Mouse (Mus musculus) frontal cortex, postnatal 10 days (tissue): ENCODE measurements around the gene Sap30bp.

ENCODE experiments used
- DNase-seq, 2 experiments: peaks; one replicate each; pipeline ENCODE4 v3.0.0; 2022; ENCODE audit warnings: low spot score in 2 of 2, mixed read lengths in 1 of 2

Gene Sap30bp

GRCm38 (mm10) chr11:115904956-115905790, 27.9 kb upstream of the Sap30bp start:
- DNase-seq: no peak

DNA sequence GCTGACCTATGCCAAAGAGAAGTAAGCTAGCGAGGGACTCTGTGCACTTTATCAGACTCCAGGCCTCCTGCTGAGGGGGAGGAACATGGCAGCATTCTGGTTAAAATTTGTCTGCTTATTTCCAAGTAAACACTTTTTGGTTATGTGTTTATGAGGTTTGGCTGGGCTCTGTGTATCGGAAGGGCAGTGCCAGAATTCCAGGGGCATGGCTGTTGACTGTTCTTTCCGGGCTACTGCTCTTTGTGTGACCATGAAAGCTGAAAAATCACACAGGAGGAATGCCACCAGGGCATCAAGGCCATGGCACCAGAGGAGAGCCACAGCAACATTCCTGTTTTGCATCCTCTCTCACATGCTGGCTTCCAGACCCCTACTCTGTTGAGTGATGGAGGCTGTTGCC, 27.0 kb upstream of the Sap30bp start:
- DNase-seq: no peak

GRCm38 (mm10) chr11:115906521-115906920, 26.6 kb upstream of the Sap30bp start:
- DNase-seq: no peak

- DNase-seq: no peak
These were observed 21.9 kb upstream of the Sap30bp start for GRCm38 (mm10) chr11:115911134-115911561.

DNA sequence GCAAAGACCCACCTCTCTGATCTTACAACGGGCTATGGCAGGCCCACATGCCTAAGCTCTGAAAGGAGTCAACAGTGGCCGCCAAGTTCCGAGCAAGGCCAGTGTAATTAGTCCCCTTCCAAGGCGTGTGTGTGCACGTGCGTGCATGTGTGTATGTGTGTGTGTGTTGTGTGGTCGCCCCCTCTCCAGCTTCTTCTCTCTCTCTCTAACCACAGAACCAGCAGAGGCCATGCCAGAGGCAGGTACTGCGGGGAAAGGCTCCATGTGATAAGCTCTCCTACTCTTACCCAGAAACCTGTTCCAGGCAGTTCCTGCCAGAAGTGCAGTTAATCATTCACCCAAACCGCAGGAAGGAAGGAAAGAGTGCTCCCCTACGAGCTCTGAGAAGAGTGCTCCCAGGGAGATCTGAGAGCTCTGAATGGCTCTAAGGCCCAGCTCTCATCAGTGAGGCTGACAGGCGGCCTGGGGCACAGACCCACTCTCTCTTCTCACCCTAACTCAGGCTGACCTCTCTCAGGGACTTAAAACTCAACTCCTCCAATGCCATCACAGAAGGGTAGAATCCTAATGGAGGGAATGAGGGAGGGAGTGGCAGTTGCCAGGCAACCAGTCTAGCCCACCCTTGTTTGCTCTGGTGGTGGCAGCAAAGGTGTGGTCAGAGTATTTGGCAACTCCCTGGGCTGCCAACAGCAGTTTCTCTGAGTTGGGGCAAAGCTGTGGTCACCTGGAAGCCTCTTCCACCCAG, 21.3 kb upstream of the Sap30bp start, which contains the start of gene Smim6:
Gene Smim6 (plus strand): TSS at position 386 of the 745 bp plus-strand sequence.
- no peak for DNase-seq

- DNase-seq: no peak
These were observed 16.5 kb upstream of the Sap30bp start for GRCm38 (mm10) chr11:115916579-115916978.

GRCm38 (mm10) chr11:115918637-115919036, 14.4 kb upstream of the Sap30bp start:
- DNase-seq: no peak

DNA sequence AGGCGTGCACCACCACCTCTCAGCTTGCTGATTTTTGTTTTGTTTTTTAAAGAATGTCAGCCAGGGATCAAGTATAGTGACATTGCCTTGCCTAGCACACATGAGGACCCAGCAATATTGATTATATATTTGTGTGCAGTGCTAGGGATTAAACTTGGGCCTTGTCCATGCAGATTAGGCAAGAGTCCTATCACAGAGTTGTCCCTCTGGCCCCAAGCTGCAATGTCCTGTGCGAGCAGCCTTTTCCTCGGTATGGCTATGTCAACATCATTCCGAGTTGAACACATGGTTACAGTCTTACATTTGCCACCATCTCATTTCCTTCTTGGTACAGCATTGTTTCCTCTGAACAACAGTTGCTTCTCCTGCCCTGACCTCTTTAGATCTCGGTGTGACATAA, 14.0 kb upstream of the Sap30bp start:
- no peak for DNase-seq

- no peak for DNase-seq
These were observed 12.8 kb upstream of the Sap30bp start for GRCm38 (mm10) chr11:115920110-115920818.

GRCm38 (mm10) chr11:115921986-115922385, 11.1 kb upstream of the Sap30bp start:
- DNase-seq: no peak

DNA sequence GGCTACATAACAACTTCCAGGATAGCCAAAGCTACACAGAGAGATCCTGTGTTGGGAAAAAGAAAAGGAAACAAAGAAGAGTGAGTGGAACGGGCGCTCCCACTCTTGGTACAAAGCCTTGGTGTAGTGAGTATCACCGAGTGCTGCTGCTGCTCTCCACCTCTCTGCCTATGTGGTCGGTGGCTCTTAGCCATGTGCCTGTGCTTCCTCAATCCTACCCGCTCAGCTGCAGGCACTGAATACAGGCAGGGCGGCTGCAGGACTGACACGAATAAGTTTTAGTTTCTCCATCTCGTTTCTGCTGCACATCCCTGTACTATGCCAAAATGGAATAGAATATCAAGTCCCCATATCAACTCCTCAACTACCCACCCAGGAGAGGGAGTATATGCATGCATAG, 4.1 kb upstream of the Sap30bp start:
- DNase-seq: no peak

GRCm38 (mm10) chr11:115929818-115930217, 3.3 kb upstream of the Sap30bp start:
- no peak for DNase-seq

- no peak for DNase-seq
These were observed 1.8 kb upstream of the Sap30bp start for GRCm38 (mm10) chr11:115931235-115931634.

- no peak for DNase-seq
These were observed 647 bp downstream of the Sap30bp start for GRCm38 (mm10) chr11:115933747-115934110.

DNA sequence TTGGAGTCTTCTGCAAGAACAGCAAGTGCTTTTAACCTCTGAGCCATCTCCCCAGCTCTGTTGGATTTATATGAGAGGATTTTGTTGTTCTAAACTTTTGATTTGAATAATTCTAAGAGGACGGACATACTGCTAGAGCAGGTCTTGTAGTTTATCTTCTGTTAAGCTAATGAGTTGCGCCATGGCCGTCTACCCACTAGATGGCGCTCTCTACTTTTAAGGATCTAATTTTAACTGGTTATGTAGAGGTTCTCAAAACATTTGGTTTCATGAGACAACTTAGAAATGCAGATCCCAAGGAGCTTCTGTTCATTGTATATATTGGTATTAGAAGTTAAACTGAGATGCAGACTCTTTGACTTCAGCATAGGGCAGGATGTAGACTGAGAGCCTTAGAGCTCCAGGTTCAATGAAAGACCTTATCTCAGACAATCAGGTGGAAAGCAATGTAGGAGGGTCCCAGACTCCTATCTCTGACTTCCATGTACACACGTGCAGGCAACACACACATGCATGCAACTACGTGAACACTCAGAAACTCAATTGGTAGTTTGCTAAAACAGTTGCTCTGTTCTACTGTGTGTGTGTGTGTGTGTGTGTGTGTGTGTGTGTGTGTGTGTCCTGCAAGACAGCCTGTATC, 6.7 kb downstream of the Sap30bp start:
- DNase-seq: peak in 1 of 2 experiments; percentile 50

DNA sequence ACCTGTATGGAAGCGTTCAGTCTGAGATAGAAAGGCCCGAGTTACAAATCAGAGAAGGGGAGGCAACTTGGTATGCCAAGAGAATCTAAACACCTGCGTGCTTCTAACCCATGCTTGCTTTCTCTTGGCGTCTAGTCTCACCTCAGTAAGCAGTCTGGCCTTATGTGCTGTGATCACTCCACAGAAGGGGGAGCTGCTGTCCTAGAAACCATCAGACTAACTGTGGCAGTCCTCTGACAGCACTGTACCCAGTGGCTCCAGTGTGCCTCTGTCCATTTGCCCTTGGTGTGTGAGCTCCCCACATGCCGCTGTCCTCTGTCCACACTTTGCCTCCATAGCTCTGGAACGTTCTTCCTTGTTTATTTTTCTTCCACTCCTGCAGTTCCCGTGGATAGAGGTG, 8.9 kb downstream of the Sap30bp start:
- no peak for DNase-seq

DNA sequence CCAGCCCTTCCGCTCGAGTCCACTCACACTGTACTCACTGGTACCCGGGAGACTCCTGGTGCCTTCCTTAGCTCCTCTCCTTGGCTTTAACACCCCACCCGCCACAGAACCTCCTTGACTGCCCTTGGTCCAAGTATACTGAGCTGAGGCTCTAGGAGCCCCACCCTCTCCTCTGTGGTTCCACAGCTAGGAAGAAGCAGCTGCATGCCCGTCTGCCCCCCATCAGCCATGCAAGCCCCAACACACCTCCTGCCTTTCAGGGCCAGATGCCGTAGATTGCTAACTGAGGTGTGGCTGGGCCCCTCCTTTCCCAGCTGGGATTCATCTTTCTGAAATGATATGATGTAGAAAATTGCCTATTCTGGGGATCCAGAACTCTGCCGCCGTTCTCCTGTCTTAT, 12.2 kb downstream of the Sap30bp start:
- no peak for DNase-seq

- DNase-seq: no peak
These were observed 13.2 kb downstream of the Sap30bp start for GRCm38 (mm10) chr11:115946221-115946828.

GRCm38 (mm10) chr11:115948316-115948715, 15.2 kb downstream of the Sap30bp start:
- no peak for DNase-seq

DNA sequence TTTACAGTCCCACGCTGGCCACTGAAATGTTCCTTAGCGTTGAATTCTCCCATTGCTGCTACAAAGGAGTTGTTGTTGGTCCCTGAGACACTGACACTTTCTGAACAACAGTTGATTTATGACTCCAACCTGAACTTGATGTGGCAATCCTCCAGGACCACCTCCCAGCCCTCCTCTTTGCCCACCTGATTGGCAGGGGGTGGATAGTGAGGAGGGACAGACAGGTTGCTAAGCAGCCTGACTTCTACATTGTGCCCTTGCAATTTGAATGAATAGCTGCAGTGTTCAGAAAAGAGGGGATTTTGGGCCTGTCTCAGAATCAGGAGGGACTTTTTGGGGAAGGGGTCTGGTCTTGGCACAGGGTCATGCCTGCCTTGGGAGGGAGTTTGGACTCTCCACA, 17.6 kb downstream of the Sap30bp start:
- no peak for DNase-seq

GRCm38 (mm10) chr11:115954712-115955111, 21.6 kb downstream of the Sap30bp start:
- DNase-seq: no peak
